Mouse (Mus musculus) liver, embryonic 13.5 days (tissue): Measurements from ENCODE around the gene Zfp710. TPM values are rescaled to one million over a fixed set of nuclear protein-coding genes. Genes with fewer than 3 reads are reported as not detected.
A peak's percentile ranks its signal among the peaks of the same experiment; 100 is the strongest.

Experiments used
- ATAC-seq: fragments of 200-750 bp; cut with Nextera tagmentation; 2 replicates; pipeline ENCODE4 v1.8.0; 2017; ENCODE audit warnings: low read depth, mild to moderate bottlenecking, moderate number of reproducible peaks, moderate library complexity
- DNase-seq: peaks from one replicate; pipeline ENCODE4 v3.0.0; 2022
- H3K27ac ChIP-seq: fragments of 300-500 bp; sonication (generic); 2 replicates; pipeline ENCODE4 v1.5.1; 2015; ENCODE audit warnings: moderate library complexity, mild to moderate bottlenecking, inconsistent platforms
- H3K27me3 ChIP-seq: fragments of 300-500 bp; sonication (generic); 2 replicates; pipeline ENCODE4 v1.6.1; 2015; ENCODE audit warnings: mild to moderate bottlenecking, inconsistent platforms
- H3K36me3 ChIP-seq: fragments of 300-500 bp; sonication (generic); 2 replicates; pipeline ENCODE4 v1.6.1; 2015; ENCODE audit warnings: mild to moderate bottlenecking, inconsistent platforms
- H3K4me1 ChIP-seq: fragments of 300-500 bp; sonication (generic); replicated peaks from 2 replicates; pipeline ENCODE4 v1.6.1; 2015; ENCODE audit warnings: inconsistent platforms
- H3K4me2 ChIP-seq: fragments of 300-500 bp; sonication (generic); 2 replicates; pipeline ENCODE4 v1.6.1; 2015; ENCODE audit warnings: inconsistent platforms, mild to moderate bottlenecking, moderate library complexity
- H3K4me3 ChIP-seq: fragments of 300-500 bp; sonication (generic); replicated peaks from 2 replicates; pipeline ENCODE4 v1.5.1; 2015; ENCODE audit warnings: mild to moderate bottlenecking, inconsistent platforms
- H3K9ac ChIP-seq: fragments of 300-500 bp; sonication (generic); 2 replicates; pipeline ENCODE4 v1.6.1; 2015; ENCODE audit warnings: mild to moderate bottlenecking, inconsistent platforms
- H3K9me3 ChIP-seq: fragments of 300-500 bp; sonication (generic); replicated peaks from 2 replicates; pipeline ENCODE4 v1.6.1; 2016; ENCODE audit warnings: inconsistent platforms
- WGBS: fragments of 180-500 bp; shearing (Covaris S2); methylation state at CpG from one replicate; pipeline ENCODE4 v1.1.7; 2015; ENCODE audit not compliant: insufficient replicate concordance; 5-methylcytosine and 5-hydroxymethylcytosine counted together
- polyA plus RNA-seq: library from polyadenylated mRNA; unstranded; fragments of >200 nt; fragmentation: Nextera tagmentation; extraction: Ambion mirVana; gene quantifications from 2 replicates; pipeline ENCODE4 v1.2.1, GENCODE M21; 2015

The Zfp710 gene
- polyA plus RNA-seq, 1 experiment from 2014 or later: 3.9 TPM

- H3K4me3 ChIP-seq: no peak overlapping the region
- H3K27ac ChIP-seq: no peak overlapping the region
- H3K27me3 ChIP-seq: no peaks in the 10 kb centered on the region
- 30% methylated on average over 7 of the region's 7 CpGs for WGBS
- H3K36me3 ChIP-seq: no peaks in the 10 kb centered on the region
- no peak overlapping the region for H3K9ac ChIP-seq
- peaks cover 19% of the 10 kb centered on the region for H3K4me1 ChIP-seq
- no peaks in the 10 kb centered on the region for H3K9me3 ChIP-seq
- DNase-seq (no peak), ATAC-seq (no peak)
- H3K4me2 ChIP-seq: no peak overlapping the region
Measured at GRCm38 (mm10) chr7:80013884-80014550, 10.6 kb upstream of the Zfp710 start.

GRCm38 (mm10) chr7:80014826-80015755 is 9.5 kb upstream of the Zfp710 start:
- DNase-seq: no peak
- Histone ChIP-seq H3K27ac (no peak overlapping the region), H3K4me3 (no peak overlapping the region), H3K9ac (no peak overlapping the region), H3K9me3 (no peaks in the 10 kb centered on the region), H3K36me3 (no peaks in the 10 kb centered on the region), H3K27me3 (no peaks in the 10 kb centered on the region), H3K4me1 (peaks cover 19% of the 10 kb centered on the region), H3K4me2 (no peak overlapping the region)
- 62% methylated on average over 21 of the region's 21 CpGs for WGBS
- ATAC-seq: no peak

- 50% methylated on average over 16 of the region's 17 CpGs for WGBS
- no peak overlapping the region for H3K27ac ChIP-seq
Measured at GRCm38 (mm10) chr7:80018506-80019452, 5.8 kb upstream of the Zfp710 start.

GRCm38 (mm10) chr7:80023621-80024435 is 786 bp upstream of the Zfp710 start:
- DNase-seq: no peak
- Histone ChIP-seq H3K9me3 (no peaks in the 10 kb centered on the region), H3K4me2 (peak overlapping the region; percentile 96), H3K27ac (peak overlapping the region; percentile 88; the same call in 1 of the 2 replicates), H3K27me3 (peaks cover 31% of the 10 kb centered on the region), H3K4me3 (peak overlapping the region; percentile 75; the same call in 1 of the 2 replicates), H3K9ac (no peak overlapping the region), H3K36me3 (no peaks in the 10 kb centered on the region), H3K4me1 (peaks cover 41% of the 10 kb centered on the region)
- WGBS: 58% methylated on average over 5 of the region's 5 CpGs
- no peak for ATAC-seq

More at GRCm38 (mm10) chr7:80018506-80019452, 5.8 kb upstream of the Zfp710 start:
- peaks cover 20% of the 10 kb centered on the region for H3K4me1 ChIP-seq
- no peak overlapping the region for H3K4me3 ChIP-seq
- no peaks in the 10 kb centered on the region for H3K9me3 ChIP-seq
- DNase-seq (no peak), ATAC-seq (no peak)
- no peaks in the 10 kb centered on the region for H3K36me3 ChIP-seq
- H3K27me3 ChIP-seq: no peaks in the 10 kb centered on the region
- H3K4me2 ChIP-seq: no peak overlapping the region
- H3K9ac ChIP-seq: no peak overlapping the region

- Histone ChIP-seq H3K27me3 (peaks cover 31% of the 10 kb centered on the region), H3K4me3 (peak overlapping the region; percentile 75), H3K4me2 (peak overlapping the region; percentile 96), H3K36me3 (no peaks in the 10 kb centered on the region), H3K9ac (peak overlapping the region; percentile 80), H3K27ac (peak overlapping the region; percentile 88), H3K4me1 (peaks cover 55% of the 10 kb centered on the region), H3K9me3 (no peaks in the 10 kb centered on the region)
- 0% methylated on average over 28 of the region's 28 CpGs for WGBS
- DNase-seq (no peak), ATAC-seq (no peak)
Measured at GRCm38 (mm10) chr7:80025391-80026117, 940 bp downstream of the Zfp710 start.

- H3K4me2 ChIP-seq: peak overlapping the region; percentile 96
- ATAC-seq (no peak), DNase-seq (no peak)
- under 1% methylated on average over 41 of the region's 59 CpGs for WGBS
- H3K4me3 ChIP-seq: peak overlapping the region; percentile 75
- H3K9ac ChIP-seq: peak overlapping the region; percentile 85
- no peaks in the 10 kb centered on the region for H3K36me3 ChIP-seq
- no peaks in the 10 kb centered on the region for H3K9me3 ChIP-seq
- H3K4me1 ChIP-seq: peaks cover 63% of the 10 kb centered on the region
- peak overlapping the region; percentile 88 for H3K27ac ChIP-seq
- H3K27me3 ChIP-seq: peaks cover 31% of the 10 kb centered on the region
Measured at GRCm38 (mm10) chr7:80026118-80026989, 1.7 kb downstream of the Zfp710 start.

GRCm38 (mm10) chr7:80026990-80027635 is 2.5 kb downstream of the Zfp710 start:
- Histone ChIP-seq H3K9me3 (no peaks in the 10 kb centered on the region), H3K27ac (peak overlapping the region; percentile 84), H3K4me2 (peak overlapping the region; percentile 96), H3K36me3 (no peaks in the 10 kb centered on the region), H3K4me3 (peak overlapping the region; percentile 75), H3K9ac (peak overlapping the region; percentile 85), H3K4me1 (peaks cover 70% of the 10 kb centered on the region), H3K27me3 (peaks cover 31% of the 10 kb centered on the region)
- peak; percentile 45 for DNase-seq
- 1% methylated on average over 59 of the region's 71 CpGs for WGBS
- ATAC-seq: peak; percentile 12; the same call in 1 of the 2 replicates

GRCm38 (mm10) chr7:80027636-80028417 is 3.2 kb downstream of the Zfp710 start:
- Histone ChIP-seq H3K27ac (peak overlapping the region; percentile 84), H3K4me2 (peak overlapping the region; percentile 96), H3K9me3 (no peaks in the 10 kb centered on the region), H3K27me3 (peaks cover 31% of the 10 kb centered on the region), H3K9ac (peak overlapping the region; percentile 85), H3K4me1 (peaks cover 77% of the 10 kb centered on the region), H3K36me3 (no peaks in the 10 kb centered on the region), H3K4me3 (peak overlapping the region; percentile 75)
- ATAC-seq (no peak), DNase-seq (no peak)
- 5% methylated on average over 23 of the region's 23 CpGs for WGBS
